Mouse (Mus musculus) heart, embryonic 12.5 days (tissue): ENCODE measurements at regions not wholly inside any gene's neighbourhood (a gene's known extent, or its start where the extent isn't known, plus 50 kb on each side); places are given as distances from the start of the nearest gene placed in this dataset.

Source experiments
- ATAC-seq: fragments of 200-750 bp; cut with Nextera tagmentation; 2 replicates; pipeline ENCODE4 v1.8.0; 2017; ENCODE audit warnings: moderate TSS enrichment, moderate library complexity; ENCODE audit not compliant: insufficient number of reproducible peaks, low FRiP score
- H3K27ac ChIP-seq: fragments of 300-500 bp; sonication (generic); 2 replicates; pipeline ENCODE4 v1.5.1; 2016; ENCODE audit warnings: mild to moderate bottlenecking, moderate library complexity; ENCODE audit not compliant: poor library complexity, severe bottlenecking
- H3K27me3 ChIP-seq: fragments of 300-500 bp; sonication (generic); replicated peaks from 2 replicates; pipeline ENCODE4 v1.6.1; 2016; ENCODE audit warnings: mild to moderate bottlenecking, moderate library complexity
- H3K36me3 ChIP-seq: fragments of 300-500 bp; sonication (generic); 2 replicates; pipeline ENCODE4 v1.6.1; 2016; ENCODE audit warnings: mild to moderate bottlenecking, moderate library complexity
- H3K4me1 ChIP-seq: fragments of 300-500 bp; sonication (generic); replicated peaks from 2 replicates; pipeline ENCODE4 v1.6.1; 2016; ENCODE audit warnings: mild to moderate bottlenecking
- H3K4me2 ChIP-seq: fragments of 300-500 bp; sonication (generic); 2 replicates; pipeline ENCODE4 v1.6.1; 2016; ENCODE audit warnings: mild to moderate bottlenecking, moderate library complexity
- H3K4me3 ChIP-seq: fragments of 300-500 bp; sonication (generic); 2 replicates; pipeline ENCODE4 v1.5.1; 2016; ENCODE audit warnings: mild to moderate bottlenecking
- H3K9ac ChIP-seq: fragments of 300-500 bp; sonication (generic); 2 replicates; pipeline ENCODE4 v1.6.1; 2016; ENCODE audit warnings: mild to moderate bottlenecking, moderate library complexity
- H3K9me3 ChIP-seq: fragments of 300-500 bp; sonication (generic); replicated peaks from 2 replicates; pipeline ENCODE4 v1.6.1; 2016; ENCODE audit warnings: mild to moderate bottlenecking, moderate library complexity
- WGBS: fragments of 180-500 bp; shearing (Covaris S2); methylation state at CpG from one replicate; pipeline ENCODE4 v1.1.7; 2016; 5-methylcytosine and 5-hydroxymethylcytosine counted together

DNA sequence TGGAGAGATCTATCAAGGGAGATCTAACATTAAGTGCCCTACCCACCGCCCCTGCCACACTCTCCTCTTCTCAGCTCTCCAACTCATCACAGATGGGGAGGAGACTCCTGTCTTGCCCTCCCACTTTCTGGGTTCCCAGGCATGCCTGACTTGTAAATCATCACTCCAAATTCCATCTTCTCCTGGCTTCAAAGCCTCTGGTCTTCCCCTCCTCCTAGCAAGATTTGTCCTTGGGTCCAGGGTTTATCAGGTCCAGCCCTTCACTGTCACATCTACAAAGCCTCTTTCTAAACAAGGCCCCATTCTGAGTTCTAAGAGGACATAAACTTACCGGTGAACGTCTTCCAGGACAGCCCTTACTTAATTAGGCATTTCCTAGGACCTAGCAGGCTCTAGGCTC, 73.3 kb upstream of the Col5a1 start:
- no peaks in the 10 kb centered on the region for H3K27me3 ChIP-seq
- H3K27ac ChIP-seq: peak overlapping the region; percentile 31; the same call in 1 of the 2 replicates
- H3K4me1 ChIP-seq: peaks cover 32% of the 10 kb centered on the region
- 0 out of 2 replicates have a peak, but pooled peaks cover 3% of the 10 kb centered on the region for H3K9me3 ChIP-seq
- no peak overlapping the region for H3K4me2 ChIP-seq
- no peaks in the 10 kb centered on the region for H3K36me3 ChIP-seq
- WGBS: 20% methylated on average over 3 of the region's 3 CpGs
- no peak overlapping the region for H3K4me3 ChIP-seq
- ATAC-seq: no peak
- H3K9ac ChIP-seq: no peak overlapping the region

DNA sequence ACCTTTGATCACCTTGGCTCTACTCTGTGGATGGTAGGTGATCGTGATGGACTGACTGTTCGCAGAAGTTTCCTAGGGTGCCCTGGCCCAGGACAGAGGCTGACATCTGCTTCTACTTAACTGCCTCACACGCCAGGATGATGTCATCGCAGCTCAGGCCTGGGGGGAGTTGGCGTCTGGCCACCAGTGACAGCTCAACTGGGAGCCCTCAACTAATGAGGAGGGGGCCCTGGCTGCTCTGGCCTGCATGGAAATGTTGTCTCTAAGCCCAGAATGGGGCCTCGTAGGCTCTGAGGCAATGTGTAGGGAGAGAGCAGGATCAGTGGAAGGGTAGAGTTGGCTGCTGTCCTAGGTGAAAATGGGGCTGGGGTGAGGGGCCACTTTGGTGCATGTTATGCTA, 72.9 kb upstream of the Col5a1 start:
- ATAC-seq: peak; percentile 66
- no peaks in the 10 kb centered on the region for H3K36me3 ChIP-seq
- H3K9ac ChIP-seq: no peak overlapping the region
- no peak overlapping the region for H3K4me2 ChIP-seq
- no peak overlapping the region for H3K4me3 ChIP-seq
- H3K9me3 ChIP-seq: 0 out of 2 replicates have a peak, but pooled peaks cover under 1% of the 10 kb centered on the region
- no peaks in the 10 kb centered on the region for H3K27me3 ChIP-seq
- 18% methylated on average over 6 of the region's 6 CpGs for WGBS
- H3K27ac ChIP-seq: peak overlapping the region; percentile 57
- H3K4me1 ChIP-seq: peaks cover 36% of the 10 kb centered on the region

DNA sequence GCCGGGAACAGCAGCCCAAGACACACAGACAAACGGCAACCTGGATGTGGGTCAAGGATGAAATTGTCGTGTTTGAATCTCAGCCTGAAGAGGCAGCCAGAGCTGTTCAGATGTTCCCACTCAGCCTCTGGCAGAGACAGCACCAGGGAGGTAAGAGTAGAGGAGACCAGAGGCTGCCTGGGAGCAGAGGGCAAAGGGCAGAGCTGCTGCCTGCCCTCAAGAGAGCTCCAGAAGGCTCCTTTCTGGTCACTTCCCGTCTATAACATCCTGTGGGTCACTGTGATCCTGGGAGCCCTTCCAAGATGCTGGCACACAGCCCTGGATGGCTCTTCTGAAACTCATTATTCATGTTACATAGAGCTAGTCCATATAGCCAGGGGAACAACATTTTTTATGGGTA, 67.6 kb upstream of the Col5a1 start:
- H3K4me1 ChIP-seq: peaks cover 19% of the 10 kb centered on the region
- ATAC-seq: no peak
- H3K36me3 ChIP-seq: no peaks in the 10 kb centered on the region
- WGBS: 41% methylated on average over 4 of the region's 4 CpGs
- H3K27ac ChIP-seq: 0 out of 2 replicates have a peak overlapping the region, but pooled peaks have one; percentile 24
- H3K4me2 ChIP-seq: no peak overlapping the region
- H3K4me3 ChIP-seq: no peak overlapping the region
- H3K9ac ChIP-seq: no peak overlapping the region
- peaks cover 3% of the 10 kb centered on the region; the same call in 1 of the 2 replicates for H3K9me3 ChIP-seq
- no peaks in the 10 kb centered on the region for H3K27me3 ChIP-seq

DNA sequence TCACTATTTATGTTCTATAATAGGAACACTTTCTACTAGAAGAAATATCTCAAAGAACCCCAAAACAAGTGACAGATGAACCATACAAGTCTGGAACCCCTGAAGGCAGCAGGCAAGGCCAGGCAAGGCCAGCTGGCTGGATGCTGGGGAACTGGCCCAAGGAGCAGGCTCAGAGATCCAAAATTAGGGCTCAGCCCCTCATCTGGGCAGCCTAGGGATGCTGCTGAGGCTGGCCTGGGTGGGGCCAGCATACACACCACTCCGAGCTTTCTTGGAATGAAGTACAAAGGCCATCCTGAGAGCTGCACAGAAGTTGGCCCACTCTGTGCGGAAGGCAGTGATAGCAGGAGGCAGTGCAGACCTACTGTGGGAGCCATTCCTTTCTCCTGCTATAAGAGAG, 59.4 kb upstream of the Col5a1 start:
- no peak overlapping the region for H3K27ac ChIP-seq
- H3K36me3 ChIP-seq: no peaks in the 10 kb centered on the region
- H3K4me3 ChIP-seq: no peak overlapping the region
- no peaks in the 10 kb centered on the region for H3K9me3 ChIP-seq
- peaks cover 33% of the 10 kb centered on the region for H3K4me1 ChIP-seq
- no peak for ATAC-seq
- H3K27me3 ChIP-seq: no peaks in the 10 kb centered on the region
- WGBS: 60% methylated on average over 2 of the region's 2 CpGs
- no peak overlapping the region for H3K4me2 ChIP-seq
- no peak overlapping the region for H3K9ac ChIP-seq

DNA sequence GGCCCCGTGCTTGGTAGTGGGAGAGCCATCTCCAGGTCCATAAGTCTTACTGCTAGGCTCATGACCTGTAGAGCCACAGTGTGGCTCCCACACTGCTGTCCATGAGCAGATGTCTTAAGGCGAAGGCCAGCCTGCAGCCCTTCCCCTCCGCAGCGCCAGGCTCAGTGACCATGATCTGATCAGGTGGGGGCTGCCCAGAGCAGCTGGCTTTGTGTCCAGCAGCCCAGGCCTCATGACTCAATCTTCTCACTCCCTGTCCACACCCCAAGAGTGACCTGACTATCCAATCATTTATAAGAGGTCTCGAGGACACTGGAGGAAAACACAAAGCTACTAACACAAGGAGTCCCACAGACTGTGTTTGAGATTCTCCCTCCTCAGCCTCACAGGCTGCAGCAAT, 58.6 kb upstream of the Col5a1 start:
- Histone ChIP-seq H3K4me3 (no peak overlapping the region), H3K9me3 (no peaks in the 10 kb centered on the region), H3K27ac (no peak overlapping the region), H3K4me1 (peaks cover 33% of the 10 kb centered on the region), H3K27me3 (no peaks in the 10 kb centered on the region), H3K4me2 (no peak overlapping the region), H3K9ac (no peak overlapping the region), H3K36me3 (no peaks in the 10 kb centered on the region)
- WGBS: 66% methylated on average over 5 of the region's 5 CpGs
- ATAC-seq: no peak

DNA sequence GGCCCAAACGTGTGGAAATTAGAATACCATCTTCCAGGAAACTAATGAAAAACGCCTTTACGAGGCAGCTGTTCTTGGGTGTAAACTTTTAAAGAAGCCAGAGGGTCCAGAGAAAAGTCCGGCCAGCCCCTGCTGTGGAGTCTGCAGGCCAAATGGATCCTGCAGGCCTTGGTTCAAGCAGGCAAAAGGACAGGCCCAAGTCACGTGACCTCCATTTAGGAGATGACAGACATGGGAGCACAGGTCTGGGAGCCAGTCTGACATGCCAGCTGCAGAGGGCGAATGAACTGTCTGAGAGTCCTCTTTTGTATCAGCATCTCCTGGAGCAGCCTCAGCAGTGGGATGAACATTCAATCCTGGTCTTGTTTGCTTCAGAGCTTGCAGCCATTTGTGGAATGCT, 58.0 kb upstream of the Col5a1 start:
- Histone ChIP-seq H3K4me2 (no peak overlapping the region), H3K36me3 (no peaks in the 10 kb centered on the region), H3K27ac (no peak overlapping the region), H3K9ac (no peak overlapping the region), H3K4me3 (no peak overlapping the region), H3K4me1 (peaks cover 33% of the 10 kb centered on the region), H3K9me3 (no peaks in the 10 kb centered on the region), H3K27me3 (no peaks in the 10 kb centered on the region)
- ATAC-seq: no peak
- WGBS: 74% methylated on average over 6 of the region's 6 CpGs

DNA sequence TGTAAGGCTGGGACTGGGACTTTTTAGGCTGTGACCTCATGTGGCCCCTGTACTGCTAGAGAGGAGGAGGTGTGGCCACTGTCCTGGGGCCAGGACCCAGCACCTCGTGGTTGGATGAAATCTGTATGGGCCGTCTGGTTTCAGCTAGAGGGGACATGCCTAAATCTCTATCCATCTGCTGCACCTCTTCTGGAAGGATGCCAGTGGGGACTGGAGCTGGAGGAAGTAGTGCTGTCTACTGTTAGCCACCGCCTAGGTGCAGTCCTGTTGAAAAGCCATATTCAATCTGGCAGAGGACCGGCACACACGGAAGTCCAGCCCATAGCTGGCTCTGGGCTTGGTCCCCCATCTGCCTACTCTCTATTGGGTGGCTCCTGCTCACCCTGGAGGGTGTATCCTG, 56.7 kb upstream of the Col5a1 start:
- H3K36me3 ChIP-seq: no peaks in the 10 kb centered on the region
- ATAC-seq: no peak
- 45% methylated on average over 5 of the region's 5 CpGs for WGBS
- H3K27ac ChIP-seq: no peak overlapping the region
- H3K27me3 ChIP-seq: no peaks in the 10 kb centered on the region
- H3K4me2 ChIP-seq: no peak overlapping the region
- no peak overlapping the region for H3K4me3 ChIP-seq
- no peaks in the 10 kb centered on the region for H3K9me3 ChIP-seq
- H3K4me1 ChIP-seq: peaks cover 42% of the 10 kb centered on the region
- H3K9ac ChIP-seq: no peak overlapping the region

DNA sequence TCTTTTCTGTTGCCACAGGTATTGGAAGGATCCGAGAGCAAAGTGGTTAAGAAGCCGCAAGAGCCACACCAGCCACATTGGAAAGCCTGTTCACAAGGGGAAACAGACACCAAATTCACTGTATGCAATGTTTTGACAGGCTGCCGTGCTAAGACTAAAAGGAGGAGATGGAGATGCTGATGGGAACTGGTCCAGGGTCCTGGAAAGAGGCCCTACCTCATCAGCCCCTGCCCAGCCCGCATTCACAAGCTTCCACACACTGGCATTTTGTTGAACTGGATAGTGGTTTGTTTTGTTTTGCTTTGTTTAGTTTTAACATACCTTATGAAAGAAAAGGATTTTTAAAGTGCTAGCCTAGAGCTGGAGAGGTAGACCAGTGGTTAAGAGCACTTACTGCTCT, 51.3 kb upstream of the Col5a1 start:
- Histone ChIP-seq H3K4me1 (peaks cover 33% of the 10 kb centered on the region), H3K36me3 (no peaks in the 10 kb centered on the region), H3K4me2 (no peak overlapping the region), H3K9me3 (no peaks in the 10 kb centered on the region), H3K27ac (peak overlapping the region; percentile 40), H3K4me3 (no peak overlapping the region), H3K27me3 (no peaks in the 10 kb centered on the region), H3K9ac (no peak overlapping the region)
- 66% methylated on average over 4 of the region's 4 CpGs for WGBS
- no peak for ATAC-seq

DNA sequence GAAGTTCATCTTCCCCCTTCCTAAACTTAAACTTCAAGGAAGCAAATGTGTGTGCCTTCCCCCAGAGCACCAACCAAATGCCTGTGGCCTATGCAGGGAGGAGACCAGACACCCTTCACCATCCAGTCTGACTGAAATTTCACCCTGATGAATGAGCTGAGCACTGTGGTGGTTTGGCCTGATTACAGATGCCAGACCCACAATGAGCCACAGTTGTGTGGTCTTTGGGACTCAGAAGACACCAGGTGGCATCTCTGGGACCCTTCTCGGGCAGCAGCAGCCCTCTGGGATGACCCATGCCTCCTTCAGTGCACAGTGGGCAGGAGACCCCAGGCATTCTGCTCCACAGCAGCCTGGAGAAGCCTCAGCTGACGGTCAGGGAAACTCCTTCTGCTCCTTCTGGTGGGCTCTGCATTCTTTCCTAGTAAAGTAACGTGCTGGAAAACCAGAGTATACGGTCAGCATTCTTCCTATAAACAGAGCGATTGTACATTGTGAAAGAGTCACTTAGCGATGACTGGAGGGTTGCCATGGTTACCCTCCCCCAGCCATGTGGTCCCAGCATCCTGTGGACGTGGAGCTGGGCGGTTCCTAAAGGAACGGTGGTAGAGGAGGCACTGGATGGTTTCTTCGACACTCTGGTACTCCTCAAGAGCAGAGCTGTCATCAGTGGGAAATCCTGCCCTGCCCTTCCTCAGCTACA, 50.3 kb upstream of the Col5a1 start:
- Histone ChIP-seq H3K9ac (no peak overlapping the region), H3K27me3 (no peaks in the 10 kb centered on the region), H3K9me3 (no peaks in the 10 kb centered on the region), H3K27ac (peak overlapping the region; percentile 90), H3K36me3 (no peaks in the 10 kb centered on the region), H3K4me2 (0 out of 2 replicates have a peak overlapping the region, but pooled peaks have one; percentile 1), H3K4me1 (peaks cover 43% of the 10 kb centered on the region), H3K4me3 (no peak overlapping the region)
- ATAC-seq: peak; percentile 89
- 19% methylated on average over 10 of the region's 10 CpGs for WGBS
